Mouse (Mus musculus) forebrain, embryonic 16.5 days (tissue): ENCODE data around the gene Slc6a19. TPM values are rescaled to one million over a fixed set of nuclear protein-coding genes. Genes with fewer than 3 reads are reported as not detected.
A peak's percentile ranks its signal among the peaks of the same experiment; 100 is the strongest.
"Not testable (repeated sequence)": the region's sequence is repeated elsewhere in the genome, so short reads cannot be mapped to it uniquely, and the experiment has no call there.

ENCODE experiments used
- ATAC-seq: fragments of 200-750 bp; cut with Nextera tagmentation; 2 replicates; pipeline ENCODE4 v1.8.0; 2017; ENCODE audit warnings: mild to moderate bottlenecking, moderate library complexity
- H3K27ac ChIP-seq: fragments of 300-500 bp; sonication (generic); 2 replicates; pipeline ENCODE4 v1.5.1; 2014; ENCODE audit warnings: low read length, control low read depth
- H3K27me3 ChIP-seq: fragments of 300-500 bp; sonication (generic); replicated peaks from 2 replicates; pipeline ENCODE4 v1.6.1; 2014; ENCODE audit warnings: low read length; ENCODE audit not compliant: control insufficient read depth, insufficient read depth
- H3K36me3 ChIP-seq: fragments of 300-500 bp; sonication (generic); 2 replicates; pipeline ENCODE4 v1.6.1; 2014; ENCODE audit not compliant: control insufficient read depth, insufficient read depth
- H3K4me1 ChIP-seq: fragments of 300-500 bp; sonication (generic); replicated peaks from 2 replicates; pipeline ENCODE4 v1.6.1; 2014; ENCODE audit warnings: low read length; ENCODE audit not compliant: control insufficient read depth, insufficient read depth
- H3K4me2 ChIP-seq: fragments of 300-500 bp; sonication (generic); 2 replicates; pipeline ENCODE4 v1.6.1; 2014; ENCODE audit warnings: mild to moderate bottlenecking, low read length, control low read depth
- H3K4me3 ChIP-seq: fragments of 300-500 bp; sonication (generic); replicated peaks from 2 replicates; pipeline ENCODE4 v1.5.1; 2014; ENCODE audit warnings: mild to moderate bottlenecking, low read length, control low read depth
- H3K9ac ChIP-seq: fragments of 300-500 bp; sonication (generic); replicated peaks from 2 replicates; pipeline ENCODE4 v1.6.1; 2014; ENCODE audit warnings: low read depth, low read length, control low read depth
- H3K9me3 ChIP-seq: fragments of 300-500 bp; sonication (generic); 2 replicates; pipeline ENCODE4 v1.6.1; 2016; ENCODE audit warnings: low read length; ENCODE audit not compliant: control insufficient read depth
- WGBS: fragments of 180-500 bp; shearing (Covaris S2); extraction: QIAGEN DNeasy Blood & Tissue Kit; methylation state at CpG from one replicate; pipeline ENCODE4 v1.1.7; 2014; 5-methylcytosine and 5-hydroxymethylcytosine counted together
- polyA plus RNA-seq: library from polyadenylated mRNA; unstranded; fragments of >200 nt; fragmentation: Nextera tagmentation; extraction: Ambion mirVana; gene quantifications from 2 replicates; pipeline ENCODE4 v1.2.1, GENCODE M21; 2015

Slc6a19 gene
- polyA plus RNA-seq, 1 experiment from 2014 or later, result 0.09 TPM

- Histone ChIP-seq H3K27me3 (no peaks in the 10 kb centered on the region), H3K9ac (no peak overlapping the region), H3K36me3 (no peaks in the 10 kb centered on the region), H3K4me1 (no peaks in the 10 kb centered on the region), H3K27ac (no peak overlapping the region), H3K9me3 (no peaks in the 10 kb centered on the region), H3K4me2 (no peak overlapping the region), H3K4me3 (no peak overlapping the region)
- 83% methylated on average over 4 of the region's 4 CpGs for WGBS
- ATAC-seq, result no peak
Observed at GRCm38 (mm10) chr13:73720241-73720640, 15.6 kb upstream of the Slc6a19 start.

- peak; percentile 92 for ATAC-seq
- Histone ChIP-seq H3K9ac (no peak overlapping the region), H3K4me2 (no peak overlapping the region), H3K27ac (no peak overlapping the region), H3K36me3 (no peaks in the 10 kb centered on the region), H3K4me1 (no peaks in the 10 kb centered on the region), H3K4me3 (no peak overlapping the region), H3K9me3 (no peaks in the 10 kb centered on the region), H3K27me3 (no peaks in the 10 kb centered on the region)
- WGBS, result 0% methylated on average over 2 of the region's 2 CpGs
Observed at GRCm38 (mm10) chr13:73718225-73718624, 13.6 kb upstream of the Slc6a19 start.

- no peak overlapping the region for H3K4me2 ChIP-seq
- WGBS, result 63% methylated on average over 2 of the region's 2 CpGs
- no peaks in the 10 kb centered on the region for H3K9me3 ChIP-seq
- no peaks in the 10 kb centered on the region for H3K4me1 ChIP-seq
- no peak overlapping the region for H3K4me3 ChIP-seq
- H3K9ac ChIP-seq, result no peak overlapping the region
- no peaks in the 10 kb centered on the region for H3K36me3 ChIP-seq
- ATAC-seq, result no peak
- H3K27ac ChIP-seq, result no peak overlapping the region
- H3K27me3 ChIP-seq, result no peaks in the 10 kb centered on the region
Observed at GRCm38 (mm10) chr13:73714020-73714419, 9.4 kb upstream of the Slc6a19 start.

GRCm38 (mm10) chr13:73713204-73713603 is 8.5 kb upstream of the Slc6a19 start:
- 82% methylated on average over 4 of the region's 4 CpGs for WGBS
- H3K27ac ChIP-seq, result no peak overlapping the region
- no peak for ATAC-seq

DNA sequence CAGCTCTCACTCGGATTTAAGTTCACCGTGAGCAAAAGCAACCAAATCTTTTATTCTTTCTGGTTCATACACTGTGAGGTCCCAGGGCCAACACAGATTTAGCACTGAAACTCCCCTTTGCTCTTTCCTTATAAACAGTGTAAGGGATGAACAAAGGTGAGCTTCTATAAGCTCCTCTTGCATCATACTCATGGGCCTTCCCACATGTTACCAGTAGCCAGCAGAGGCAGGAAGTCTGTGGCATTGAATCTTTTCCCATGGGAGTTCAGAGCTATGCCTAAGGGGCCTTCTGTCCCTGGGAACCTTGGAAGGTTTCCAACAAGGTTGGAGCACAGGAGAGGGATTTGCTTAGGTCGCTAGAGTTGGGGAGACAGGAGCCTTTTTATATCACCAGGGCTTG is 7.6 kb upstream of the Slc6a19 start:
- ATAC-seq, result no peak
- Histone ChIP-seq H3K9me3 (no peaks in the 10 kb centered on the region), H3K4me2 (no peak overlapping the region), H3K27me3 (no peaks in the 10 kb centered on the region), H3K36me3 (no peaks in the 10 kb centered on the region), H3K9ac (no peak overlapping the region), H3K4me3 (no peak overlapping the region), H3K27ac (no peak overlapping the region), H3K4me1 (no peaks in the 10 kb centered on the region)
- WGBS, result 66% methylated on average over 3 of the region's 3 CpGs

More at GRCm38 (mm10) chr13:73713204-73713603, 8.5 kb upstream of the Slc6a19 start:
- Histone ChIP-seq H3K9me3 (no peaks in the 10 kb centered on the region), H3K4me1 (no peaks in the 10 kb centered on the region), H3K4me2 (no peak overlapping the region), H3K4me3 (no peak overlapping the region), H3K36me3 (no peaks in the 10 kb centered on the region), H3K27me3 (no peaks in the 10 kb centered on the region), H3K9ac (no peak overlapping the region)

DNA sequence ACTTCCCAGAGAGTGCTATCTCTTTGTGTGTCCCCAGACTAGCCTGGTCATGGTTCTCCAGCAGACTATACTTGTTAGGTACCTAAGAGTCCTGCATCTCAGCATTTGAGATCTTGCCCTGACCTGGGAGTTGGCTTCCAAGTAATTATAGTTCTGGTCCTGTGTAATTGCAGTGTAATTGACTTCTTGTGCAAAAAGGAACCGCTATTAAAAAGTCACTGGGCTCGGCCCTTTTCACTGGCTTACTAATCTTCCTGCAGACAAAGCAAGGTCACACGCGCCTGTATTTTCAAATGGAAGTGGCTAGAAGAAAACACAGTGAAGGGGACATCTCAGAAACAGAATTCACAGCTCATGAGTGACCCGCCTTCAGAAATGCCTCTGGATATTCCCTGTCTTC is 7.1 kb upstream of the Slc6a19 start:
- Histone ChIP-seq H3K27me3 (no peaks in the 10 kb centered on the region), H3K9me3 (no peaks in the 10 kb centered on the region), H3K36me3 (no peaks in the 10 kb centered on the region), H3K4me1 (no peaks in the 10 kb centered on the region), H3K27ac (no peak overlapping the region), H3K9ac (no peak overlapping the region), H3K4me2 (no peak overlapping the region), H3K4me3 (no peak overlapping the region)
- WGBS, result 83% methylated on average over 5 of the region's 5 CpGs
- no peak for ATAC-seq

DNA sequence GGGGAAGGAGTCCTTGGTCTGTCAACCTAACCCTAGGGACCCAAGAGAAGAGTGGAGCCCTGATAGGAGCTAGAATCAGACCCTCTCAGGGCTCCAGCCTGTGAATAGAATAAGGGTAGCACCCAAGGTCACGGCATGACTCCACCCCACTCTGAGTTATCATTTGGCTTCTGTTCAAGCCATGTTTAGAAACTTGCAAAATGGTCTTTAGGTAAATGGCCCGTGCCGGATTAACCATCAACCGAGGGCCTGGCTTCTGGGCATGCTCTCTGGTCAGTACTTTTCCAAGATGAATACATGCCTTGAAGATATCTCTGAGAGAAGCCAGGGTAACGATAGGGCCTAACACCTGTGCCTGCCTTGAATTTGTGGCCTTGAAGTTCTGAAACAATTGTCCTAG is 6.6 kb upstream of the Slc6a19 start:
- 94% methylated on average over 5 of the region's 5 CpGs for WGBS
- Histone ChIP-seq H3K4me3 (no peak overlapping the region), H3K27me3 (no peaks in the 10 kb centered on the region), H3K4me1 (no peaks in the 10 kb centered on the region), H3K4me2 (no peak overlapping the region), H3K27ac (no peak overlapping the region), H3K36me3 (no peaks in the 10 kb centered on the region), H3K9me3 (no peaks in the 10 kb centered on the region), H3K9ac (no peak overlapping the region)
- no peak for ATAC-seq

DNA sequence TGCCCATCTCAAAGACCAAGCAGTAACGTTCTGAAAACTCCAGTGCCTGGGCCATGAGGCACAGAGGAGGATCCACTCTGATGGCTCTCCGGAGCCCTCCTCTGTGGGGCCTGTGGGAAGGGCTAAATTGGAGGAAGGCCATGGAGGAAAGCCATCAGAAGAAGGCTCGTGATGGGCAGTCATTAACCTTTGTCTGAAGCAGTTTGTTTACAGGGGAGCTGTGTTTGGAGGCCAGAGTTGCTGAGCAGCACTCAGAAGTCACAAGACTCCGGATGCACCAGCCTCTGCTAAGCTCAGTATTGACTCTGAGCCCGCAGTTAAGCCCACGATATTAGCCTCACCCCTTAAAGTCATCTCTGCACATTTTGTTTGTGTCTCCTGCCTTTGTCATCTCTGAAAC is 4.8 kb upstream of the Slc6a19 start:
- Histone ChIP-seq H3K27ac (no peak overlapping the region), H3K27me3 (no peaks in the 10 kb centered on the region), H3K36me3 (no peaks in the 10 kb centered on the region), H3K4me3 (no peak overlapping the region), H3K4me1 (no peaks in the 10 kb centered on the region), H3K9ac (no peak overlapping the region), H3K4me2 (no peak overlapping the region), H3K9me3 (no peaks in the 10 kb centered on the region)
- no peak for ATAC-seq
- 83% methylated on average over 6 of the region's 6 CpGs for WGBS

GRCm38 (mm10) chr13:73703486-73703885 is 1.2 kb downstream of the Slc6a19 start:
- H3K4me1 ChIP-seq, ATAC-seq, H3K4me3 ChIP-seq, H3K27me3 ChIP-seq, H3K4me2 ChIP-seq, H3K9ac ChIP-seq, H3K36me3 ChIP-seq, H3K9me3 ChIP-seq, H3K27ac ChIP-seq: not testable (repeated sequence)
- WGBS, result 89% methylated on average over 4 of the region's 4 CpGs

DNA sequence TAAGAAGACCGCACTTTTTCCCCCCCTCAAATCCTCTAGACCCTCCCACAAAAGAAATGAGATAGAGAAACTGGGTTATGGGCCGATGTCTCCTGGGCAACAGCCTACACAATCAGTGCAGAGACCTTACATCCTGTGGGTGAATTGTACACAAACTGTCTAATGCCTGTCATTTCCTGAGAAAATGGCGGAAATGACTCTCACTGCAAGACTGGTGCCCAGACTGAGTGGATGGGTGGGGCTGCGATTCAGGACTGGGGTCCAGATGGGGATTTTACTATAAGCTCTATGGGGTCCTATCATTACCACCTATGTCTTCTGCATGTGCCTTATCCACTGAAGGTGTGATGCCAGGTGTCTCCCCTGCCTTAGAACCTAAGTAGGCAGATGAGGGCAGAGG is 1.9 kb downstream of the Slc6a19 start:
- Histone ChIP-seq H3K36me3 (no peaks in the 10 kb centered on the region), H3K27me3 (no peaks in the 10 kb centered on the region), H3K27ac (no peak overlapping the region), H3K4me3 (no peak overlapping the region), H3K4me2 (no peak overlapping the region), H3K4me1 (no peaks in the 10 kb centered on the region), H3K9me3 (no peaks in the 10 kb centered on the region), H3K9ac (no peak overlapping the region)
- ATAC-seq, result no peak
- WGBS, result 91% methylated on average over 4 of the region's 4 CpGs
